Mouse (Mus musculus): ENCODE data around the gene Gm49388. TPM values are rescaled to one million over a fixed set of nuclear protein-coding genes. Genes with fewer than 3 reads are reported as not detected.

Gm49388 gene
- total RNA-seq, 1 experiment from 2014 or later = 2.2 TPM

GRCm38 (mm10) chr7:127798591-127798990 is 13.2 kb downstream of the Gm49388 start:
- no peak for ATAC-seq (replicated peaks; ENCODE audit: insufficient number of reproducible peaks, low FRiP score, low TSS enrichment, poor library complexity, severe bottlenecking)

GRCm38 (mm10) chr7:127799211-127799610 is 13.8 kb downstream of the Gm49388 start:
- no peak for ATAC-seq (replicated peaks; ENCODE audit: insufficient number of reproducible peaks, low FRiP score, low TSS enrichment, poor library complexity, severe bottlenecking)

- no peak for ATAC-seq (replicated peaks; ENCODE audit: insufficient number of reproducible peaks, low FRiP score, low TSS enrichment, poor library complexity, severe bottlenecking)
These were observed 14.3 kb downstream of the Gm49388 start for GRCm38 (mm10) chr7:127799738-127800137.

- peak; percentile 75 for ATAC-seq (replicated peaks; ENCODE audit: insufficient number of reproducible peaks, low FRiP score, low TSS enrichment, poor library complexity, severe bottlenecking)
These were observed 15.1 kb downstream of the Gm49388 start, which contains the start of gene Hsd3b7 for GRCm38 (mm10) chr7:127800435-127801009. TSS of gene Hsd3b7 (plus strand) at chr7:127800604.

GRCm38 (mm10) chr7:127801010-127801621 is 15.7 kb downstream of the Gm49388 start:
- no peak for ATAC-seq (replicated peaks; ENCODE audit: insufficient number of reproducible peaks, low FRiP score, low TSS enrichment, poor library complexity, severe bottlenecking)

- ATAC-seq (replicated peaks; ENCODE audit: insufficient number of reproducible peaks, low FRiP score, low TSS enrichment, poor library complexity, severe bottlenecking) = no peak
These were observed 16.9 kb downstream of the Gm49388 start for GRCm38 (mm10) chr7:127802313-127802712.

GRCm38 (mm10) chr7:127808821-127809220 is 23.4 kb downstream of the Gm49388 start:
- no peak for ATAC-seq (replicated peaks; ENCODE audit: insufficient number of reproducible peaks, low FRiP score, low TSS enrichment, poor library complexity, severe bottlenecking)

GRCm38 (mm10) chr7:127809846-127810245 is 24.4 kb downstream of the Gm49388 start:
- no peak for ATAC-seq (replicated peaks; ENCODE audit: insufficient number of reproducible peaks, low FRiP score, low TSS enrichment, poor library complexity, severe bottlenecking)

GRCm38 (mm10) chr7:127810650-127811049 is 25.2 kb downstream of the Gm49388 start:
- ATAC-seq (replicated peaks; ENCODE audit: insufficient number of reproducible peaks, low FRiP score, low TSS enrichment, poor library complexity, severe bottlenecking) = no peak

- ATAC-seq (replicated peaks; ENCODE audit: insufficient number of reproducible peaks, low FRiP score, low TSS enrichment, poor library complexity, severe bottlenecking) = no peak
These were observed 25.8 kb downstream of the Gm49388 start for GRCm38 (mm10) chr7:127811240-127811639.

- no peak for ATAC-seq (replicated peaks; ENCODE audit: insufficient number of reproducible peaks, low FRiP score, low TSS enrichment, poor library complexity, severe bottlenecking)
These were observed 26.9 kb downstream of the Gm49388 start for GRCm38 (mm10) chr7:127812292-127812691.

- ATAC-seq (replicated peaks; ENCODE audit: insufficient number of reproducible peaks, low FRiP score, low TSS enrichment, poor library complexity, severe bottlenecking) = no peak
These were observed 28.4 kb downstream of the Gm49388 start for GRCm38 (mm10) chr7:127813821-127814220.

- ATAC-seq (replicated peaks; ENCODE audit: insufficient number of reproducible peaks, low FRiP score, low TSS enrichment, poor library complexity, severe bottlenecking) = no peak
These were observed 29.0 kb downstream of the Gm49388 start for GRCm38 (mm10) chr7:127814241-127814921.

- no peak for ATAC-seq (replicated peaks; ENCODE audit: insufficient number of reproducible peaks, low FRiP score, low TSS enrichment, poor library complexity, severe bottlenecking)
These were observed 29.8 kb downstream of the Gm49388 start for GRCm38 (mm10) chr7:127815116-127815665.

- ATAC-seq (replicated peaks; ENCODE audit: insufficient number of reproducible peaks, low FRiP score, low TSS enrichment, poor library complexity, severe bottlenecking) = 0 out of 2 replicates have a peak, but pooled peaks have one; percentile 42
These were observed 30.8 kb downstream of the Gm49388 start for GRCm38 (mm10) chr7:127815954-127816821.

GRCm38 (mm10) chr7:127817053-127817452 is 31.6 kb downstream of the Gm49388 start:
- no peak for ATAC-seq (replicated peaks; ENCODE audit: insufficient number of reproducible peaks, low FRiP score, low TSS enrichment, poor library complexity, severe bottlenecking)

GRCm38 (mm10) chr7:127817776-127818175 is 32.4 kb downstream of the Gm49388 start:
- ATAC-seq (replicated peaks; ENCODE audit: insufficient number of reproducible peaks, low FRiP score, low TSS enrichment, poor library complexity, severe bottlenecking) = no peak

- no peak for ATAC-seq (replicated peaks; ENCODE audit: insufficient number of reproducible peaks, low FRiP score, low TSS enrichment, poor library complexity, severe bottlenecking)
These were observed 35.6 kb downstream of the Gm49388 start for GRCm38 (mm10) chr7:127820836-127821509.

Data from monocyte, adult 5-6 weeks (primary cell).